Mouse (Mus musculus) Patski (cell line): Measurements from ENCODE around the gene Prr11. TPM values are rescaled to one million over a fixed set of nuclear protein-coding genes. Genes with fewer than 3 reads are reported as not detected.
"Not testable (repeated sequence)": the region's sequence is repeated elsewhere in the genome, so short reads cannot be mapped to it uniquely, and the experiment has no call there.

Source experiments
- ATAC-seq: fragments of 100-300 bp; one replicate; pipeline ENCODE4 v1.8.0; 2021
- CTCF ChIA-PET: fragments of 350-600 bp; sonication (Branson Sonifier 250); formaldehyde crosslinking; loops from one replicate; lab custom pipeline; 2022; ENCODE audit warnings: inconsistent platforms; lab: Charles Lee
- POLR2A ChIA-PET: fragments of 350-600 bp; sonication (Branson Sonifier 250); formaldehyde crosslinking; loops from one replicate; lab custom pipeline; 2022; ENCODE audit warnings: antibody characterized with exemption, inconsistent platforms; lab: Charles Lee
- DNase-seq: peaks from one replicate; pipeline ENCODE4 v3.0.0-alpha.2; 2011; ENCODE audit warnings: low read depth, low spot score
- H3K27me3 ChIP-seq: fragments of 371-371 bp; one replicate; pipeline ENCODE4 v1.5.1; 2021
- CTCF ChIP-seq: fragments of 100-300 bp; IDR thresholded peaks from one replicate; pipeline ENCODE4 v1.5.1; 2021
- in situ Hi-C: fragments of 300-500 bp; cut with MboI; formaldehyde crosslinking; loops from 3 replicates; pipeline ENCODE4 v1.11.1; 2018; ENCODE audit warnings: low pct_unique_long_range_greater_than_20kb, mixed read lengths
- polyA plus RNA-seq: library from polyadenylated mRNA; unstranded; gene quantifications from one replicate; pipeline ENCODE4 v1.2.3, GENCODE M21; 2021

Prr11 gene
- polyA plus RNA-seq, 1 experiment from 2014 or later: 13.8 TPM

GRCm38 (mm10) chr11:87056286-87056685 lies 52.2 kb downstream of the Prr11 start:
- DNase-seq: no peak
- H3K27me3 ChIP-seq: no peaks in the 10 kb centered on the region
- CTCF ChIA-PET: no interaction called here
- no peak for ATAC-seq
- in situ Hi-C loops: no loop called here
- POLR2A ChIA-PET: interaction anchor here (0.7 kb wide), 1 partner anchor 25 kb away, joined by 3 read pairs; no protein-coding TSS in a partner anchor
- TF ChIP-seq CTCF: no peak

GRCm38 (mm10) chr11:87048900-87049299 lies 59.6 kb downstream of the Prr11 start:
- CTCF ChIA-PET, H3K27me3 ChIP-seq, ATAC-seq, DNase-seq, POLR2A ChIA-PET, in situ Hi-C loops: not testable (repeated sequence)

GRCm38 (mm10) chr11:87046968-87047367 lies 61.5 kb downstream of the Prr11 start:
- ChIA-PET CTCF (no interaction called here), POLR2A (no interaction called here)
- DNase-seq: no peak
- TF ChIP-seq CTCF: no peak
- H3K27me3 ChIP-seq: no peaks in the 10 kb centered on the region
- no peak for ATAC-seq
- in situ Hi-C loops: no loop called here

- TF ChIP-seq CTCF: no peak
- ATAC-seq: no peak
Observed at GRCm38 (mm10) chr11:87043052-87043451, 65.5 kb downstream of the Prr11 start.

GRCm38 (mm10) chr11:87039307-87039963 lies 69.1 kb downstream of the Prr11 start:
- ChIA-PET CTCF (interaction anchor here (1.6 kb wide), 1 partner anchor 29 kb away, joined by 3 read pairs; no protein-coding TSS in a partner anchor), POLR2A (interaction anchor here (0.6 kb wide), 1 partner anchor 394 kb away, joined by 3 read pairs; no protein-coding TSS in a partner anchor)
- ATAC-seq (no peak), DNase-seq (no peak)
- in situ Hi-C loops: no loop called here
- no peaks in the 10 kb centered on the region for H3K27me3 ChIP-seq
- TF ChIP-seq CTCF: no peak

More at GRCm38 (mm10) chr11:87043052-87043451, 65.5 kb downstream of the Prr11 start:
- ChIA-PET POLR2A (no interaction called here), CTCF (no interaction called here)
- H3K27me3 ChIP-seq: no peaks in the 10 kb centered on the region
- in situ Hi-C loops: no loop called here
- no peak for DNase-seq

Other genes starting within 250 kb of the Prr11 start
- gene Ypel2, start 115.0 kb downstream of the Prr11 start, polyA plus RNA-seq: 31.7 TPM
- gene Gdpd1, start 34.6 kb downstream of the Prr11 start, polyA plus RNA-seq: 36.5 TPM
- 21.9 TPM for gene Smg8, start 21.9 kb downstream of the Prr11 start, polyA plus RNA-seq
- gene Ska2, start 526 bp upstream of the Prr11 start, polyA plus RNA-seq: 27.9 TPM
- gene Trim37, start 18.4 kb upstream of the Prr11 start, polyA plus RNA-seq: 33.1 TPM